Mouse (Mus musculus): ENCODE data around the gene Anapc15-ps. TPM values are rescaled to one million over a fixed set of nuclear protein-coding genes. Genes with fewer than 3 reads are reported as not detected.

Anapc15-ps gene
- polyA plus RNA-seq, 1 experiment from 2014 or later: not detected

GRCm38 (mm10) chr10:95679131-95679530 is 5.9 kb upstream of the Anapc15-ps start:
- no peak for ATAC-seq (ENCODE audit: insufficient number of reproducible peaks, insufficient read depth, low FRiP score, low TSS enrichment, low read depth)
- Histone ChIP-seq H3K4me2 (no peak overlapping the region), H3K27me3 (no peaks in the 10 kb centered on the region), H3K9ac (no peak overlapping the region), H3K9me3 (no peaks in the 10 kb centered on the region), H3K27ac (no peak overlapping the region), H3K4me3 (no peak overlapping the region), H3K36me3 (no peaks in the 10 kb centered on the region), H3K4me1 (peaks cover 18% of the 10 kb centered on the region)
- 92% methylated on average over 5 of the region's 5 CpGs for WGBS

GRCm38 (mm10) chr10:95678661-95679060 is 5.4 kb upstream of the Anapc15-ps start:
- Histone ChIP-seq H3K27me3 (no peaks in the 10 kb centered on the region), H3K27ac (no peak overlapping the region), H3K9ac (no peak overlapping the region), H3K36me3 (no peaks in the 10 kb centered on the region), H3K4me2 (no peak overlapping the region), H3K4me1 (peaks cover 18% of the 10 kb centered on the region), H3K4me3 (no peak overlapping the region), H3K9me3 (no peaks in the 10 kb centered on the region)
- ATAC-seq (ENCODE audit: insufficient number of reproducible peaks, insufficient read depth, low FRiP score, low TSS enrichment, low read depth): no peak
- WGBS: 81% methylated on average over 2 of the region's 2 CpGs

- H3K9me3 ChIP-seq: 0 out of 2 replicates have a peak, but pooled peaks cover 3% of the 10 kb centered on the region
- no peaks in the 10 kb centered on the region for H3K27me3 ChIP-seq
- H3K4me3 ChIP-seq: no peak overlapping the region
- no peaks in the 10 kb centered on the region for H3K36me3 ChIP-seq
- no peak overlapping the region for H3K9ac ChIP-seq
- peaks cover 18% of the 10 kb centered on the region for H3K4me1 ChIP-seq
- 0 out of 2 replicates have a peak overlapping the region, but pooled peaks have one; percentile 22 for H3K27ac ChIP-seq
- no peak for ATAC-seq (ENCODE audit: insufficient number of reproducible peaks, insufficient read depth, low FRiP score, low TSS enrichment, low read depth)
- WGBS: 82% methylated on average over 7 of the region's 7 CpGs
- peak overlapping the region; percentile 26; the same call in 1 of the 2 replicates for H3K4me2 ChIP-seq
These were observed 5.0 kb upstream of the Anapc15-ps start for GRCm38 (mm10) chr10:95678241-95678640.

GRCm38 (mm10) chr10:95677356-95678109 is 4.3 kb upstream of the Anapc15-ps start:
- Histone ChIP-seq H3K9me3 (0 out of 2 replicates have a peak, but pooled peaks cover 5% of the 10 kb centered on the region), H3K4me1 (peaks cover 18% of the 10 kb centered on the region), H3K27ac (0 out of 2 replicates have a peak overlapping the region, but pooled peaks have one; percentile 22), H3K4me3 (no peak overlapping the region; the same call in 1 of the 2 replicates), H3K36me3 (no peaks in the 10 kb centered on the region), H3K4me2 (peak overlapping the region; percentile 26), H3K9ac (no peak overlapping the region), H3K27me3 (no peaks in the 10 kb centered on the region)
- ATAC-seq (ENCODE audit: insufficient number of reproducible peaks, insufficient read depth, low FRiP score, low TSS enrichment, low read depth): no peak
- WGBS: 54% methylated on average over 22 of the region's 22 CpGs

- WGBS: 76% methylated on average over 5 of the region's 5 CpGs
- Histone ChIP-seq H3K9me3 (0 out of 2 replicates have a peak, but pooled peaks cover 5% of the 10 kb centered on the region), H3K9ac (no peak overlapping the region), H3K4me1 (peaks cover 22% of the 10 kb centered on the region), H3K4me3 (no peak overlapping the region), H3K27ac (no peak overlapping the region), H3K27me3 (no peaks in the 10 kb centered on the region), H3K36me3 (no peaks in the 10 kb centered on the region), H3K4me2 (no peak overlapping the region)
- ATAC-seq (ENCODE audit: insufficient number of reproducible peaks, insufficient read depth, low FRiP score, low TSS enrichment, low read depth): no peak
These were observed 3.7 kb upstream of the Anapc15-ps start for GRCm38 (mm10) chr10:95676991-95677355.

- Histone ChIP-seq H3K4me3 (no peak overlapping the region), H3K4me1 (peaks cover 24% of the 10 kb centered on the region)
- 85% methylated on average over 2 of the region's 2 CpGs for WGBS
These were observed 3.1 kb upstream of the Anapc15-ps start for GRCm38 (mm10) chr10:95676387-95676786.

GRCm38 (mm10) chr10:95670781-95671780 is 2.2 kb downstream of the Anapc15-ps start:
- H3K27ac ChIP-seq: no peak overlapping the region
- no peaks in the 10 kb centered on the region for H3K36me3 ChIP-seq
- WGBS: 81% methylated on average over 21 of the region's 21 CpGs
- H3K27me3 ChIP-seq: no peaks in the 10 kb centered on the region
- no peak for ATAC-seq (ENCODE audit: insufficient number of reproducible peaks, insufficient read depth, low FRiP score, low TSS enrichment, low read depth)
- H3K9ac ChIP-seq: no peak overlapping the region
- H3K9me3 ChIP-seq: 0 out of 2 replicates have a peak, but pooled peaks cover 5% of the 10 kb centered on the region
- peaks cover 7% of the 10 kb centered on the region for H3K4me1 ChIP-seq
- H3K4me3 ChIP-seq: no peak overlapping the region
- no peak overlapping the region for H3K4me2 ChIP-seq

More at GRCm38 (mm10) chr10:95676387-95676786, 3.1 kb upstream of the Anapc15-ps start:
- H3K9me3 ChIP-seq: 0 out of 2 replicates have a peak, but pooled peaks cover 5% of the 10 kb centered on the region
- H3K9ac ChIP-seq: no peak overlapping the region
- ATAC-seq (ENCODE audit: insufficient number of reproducible peaks, insufficient read depth, low FRiP score, low TSS enrichment, low read depth): no peak
- H3K4me2 ChIP-seq: no peak overlapping the region
- no peak overlapping the region for H3K27ac ChIP-seq
- no peaks in the 10 kb centered on the region for H3K36me3 ChIP-seq
- no peaks in the 10 kb centered on the region for H3K27me3 ChIP-seq

- Histone ChIP-seq H3K9me3 (0 out of 2 replicates have a peak, but pooled peaks cover 5% of the 10 kb centered on the region), H3K27me3 (no peaks in the 10 kb centered on the region), H3K27ac (no peak overlapping the region), H3K4me2 (no peak overlapping the region), H3K9ac (no peak overlapping the region), H3K4me3 (no peak overlapping the region), H3K36me3 (no peaks in the 10 kb centered on the region), H3K4me1 (peaks cover 7% of the 10 kb centered on the region)
- ATAC-seq (ENCODE audit: insufficient number of reproducible peaks, insufficient read depth, low FRiP score, low TSS enrichment, low read depth): no peak
- 83% methylated on average over 4 of the region's 4 CpGs for WGBS
These were observed 3.4 kb downstream of the Anapc15-ps start for GRCm38 (mm10) chr10:95669872-95670271.

GRCm38 (mm10) chr10:95669034-95669433 is 4.2 kb downstream of the Anapc15-ps start:
- 87% methylated on average over 3 of the region's 3 CpGs for WGBS
- peaks cover 7% of the 10 kb centered on the region for H3K4me1 ChIP-seq
- no peak for ATAC-seq (ENCODE audit: insufficient number of reproducible peaks, insufficient read depth, low FRiP score, low TSS enrichment, low read depth)
- H3K9me3 ChIP-seq: 0 out of 2 replicates have a peak, but pooled peaks cover 5% of the 10 kb centered on the region
- no peak overlapping the region for H3K27ac ChIP-seq
- H3K36me3 ChIP-seq: no peaks in the 10 kb centered on the region
- H3K9ac ChIP-seq: no peak overlapping the region
- H3K27me3 ChIP-seq: no peaks in the 10 kb centered on the region
- no peak overlapping the region for H3K4me2 ChIP-seq
- H3K4me3 ChIP-seq: no peak overlapping the region

GRCm38 (mm10) chr10:95667371-95668030 is 5.8 kb downstream of the Anapc15-ps start:
- Histone ChIP-seq H3K4me2 (no peak overlapping the region), H3K9ac (no peak overlapping the region), H3K27ac (no peak overlapping the region), H3K36me3 (no peaks in the 10 kb centered on the region), H3K9me3 (no peaks in the 10 kb centered on the region), H3K27me3 (no peaks in the 10 kb centered on the region), H3K4me3 (no peak overlapping the region), H3K4me1 (peaks cover 7% of the 10 kb centered on the region)
- WGBS: 43% methylated on average over 3 of the region's 3 CpGs
- ATAC-seq (ENCODE audit: insufficient number of reproducible peaks, insufficient read depth, low FRiP score, low TSS enrichment, low read depth): no peak

- ATAC-seq (ENCODE audit: insufficient number of reproducible peaks, insufficient read depth, low FRiP score, low TSS enrichment, low read depth): no peak
- Histone ChIP-seq H3K36me3 (no peaks in the 10 kb centered on the region), H3K9ac (no peak overlapping the region), H3K4me1 (peaks cover 1% of the 10 kb centered on the region; the same call in 1 of the 2 replicates), H3K9me3 (no peaks in the 10 kb centered on the region), H3K27ac (no peak overlapping the region), H3K27me3 (no peaks in the 10 kb centered on the region), H3K4me3 (no peak overlapping the region), H3K4me2 (no peak overlapping the region)
- 65% methylated on average over 2 of the region's 2 CpGs for WGBS
These were observed 6.5 kb downstream of the Anapc15-ps start for GRCm38 (mm10) chr10:95666791-95667190.
